12 mouse cellular contexts compared by ENCODE assay signal in the genomic region with DNA sequence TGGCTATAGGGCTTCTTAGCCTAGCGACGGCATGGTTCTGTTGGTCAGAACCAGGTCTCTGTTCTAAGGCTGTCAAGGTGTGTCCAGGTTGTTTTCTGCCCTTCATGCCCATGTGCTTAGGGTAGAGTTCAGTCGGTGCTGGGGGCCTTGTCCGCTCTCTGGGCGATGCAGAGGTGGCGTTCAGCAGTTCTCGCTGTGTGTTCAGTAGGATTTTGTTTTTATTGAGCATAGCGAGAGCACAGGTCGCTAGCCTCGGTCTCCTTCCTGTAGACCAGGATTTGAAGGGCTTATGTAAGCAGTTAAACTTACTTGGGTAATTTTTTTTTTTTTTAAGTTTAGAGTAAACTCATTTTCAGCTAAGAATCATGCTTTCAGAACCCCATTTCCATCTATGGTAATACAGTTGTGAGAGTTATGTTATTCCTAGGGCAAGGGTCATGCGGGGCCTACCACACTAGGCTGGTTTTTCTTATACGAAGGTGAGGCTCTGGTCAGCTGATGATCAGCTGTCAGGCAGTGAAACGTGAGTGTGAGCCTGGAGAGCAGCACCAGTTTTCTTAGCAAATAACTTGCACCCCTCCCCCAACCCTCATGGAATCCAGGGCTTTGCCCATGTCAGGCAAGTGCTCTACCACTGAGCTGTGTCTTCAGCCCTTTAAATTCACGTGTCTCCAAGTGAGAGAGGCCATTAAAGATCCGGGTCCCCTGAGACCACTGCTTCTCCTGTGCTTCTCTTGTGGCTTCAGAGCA. TPM values are rescaled to one million over a fixed set of nuclear protein-coding genes. Genes with fewer than 3 reads are reported as not detected.
A peak's percentile ranks its signal among the peaks of the same experiment; 100 is the strongest.
DNase-seq lines count a peak whose midpoint lies in the region; ATAC-seq and TF ChIP-seq lines count a peak whose summit lies in the region.
"Had no signal": no experiment of that assay in that cellular context is flagged by ENCODE, and none has a peak within 500 bp of the region (broad histone marks: within the 10 kb centered on the region; RNA-seq: fewer than 3 reads in every experiment).

No protein-coding gene starts in this region.

- TF ChIP-seq CTCF in midbrain, postnatal 0 days (IDR thresholded peaks at IDR 0.05), result no peak

- H3K27me3 ChIP-seq in megakaryocyte, embryonic 14.5 days (replicated peaks), result no peaks in the 10 kb centered on the region
- no peaks in the 10 kb centered on the region for H3K27me3 ChIP-seq in midbrain, postnatal 0 days (ENCODE audit: insufficient read depth, low read length)
- H3K27me3 ChIP-seq: liver, embryonic 13.5 days had no signal

- peak overlapping the region; percentile 10 for H3K4me3 ChIP-seq in megakaryocyte, embryonic 14.5 days (replicated peaks)
- H3K4me3 ChIP-seq in midbrain, postnatal 0 days (ENCODE audit: low read depth, low read length), result no peak overlapping the region
- H3K4me3 ChIP-seq: liver, embryonic 13.5 days had no signal

- intact Hi-C loops in gastrocnemius, postnatal 14 days (cut with DNase I; ENCODE audit: low total_unique reads), result no loop called here

- peaks cover 41% of the 10 kb centered on the region for H3K36me3 ChIP-seq in megakaryocyte, embryonic 14.5 days (replicated peaks; ENCODE audit: low read length)
- H3K36me3 ChIP-seq in midbrain, postnatal 0 days (ENCODE audit: insufficient read depth, low read length), result peaks cover 6% of the 10 kb centered on the region; the same call in 1 of the 2 replicates

- H3K4me1 ChIP-seq in megakaryocyte, embryonic 14.5 days, result peaks cover 93% of the 10 kb centered on the region
- peaks cover 8% of the 10 kb centered on the region; the same call in 1 of the 2 replicates for H3K4me1 ChIP-seq in midbrain, postnatal 0 days (ENCODE audit: insufficient read depth, low read length)

- H3K9ac ChIP-seq in midbrain, postnatal 0 days (replicated peaks; ENCODE audit: low read length, poor library complexity, severe bottlenecking), result no peak overlapping the region
- H3K9ac ChIP-seq: liver, embryonic 13.5 days had no signal

- no peak overlapping the region for H3K27ac ChIP-seq in midbrain, postnatal 0 days (ENCODE audit: low read depth, low read length)
- H3K27ac ChIP-seq: liver, embryonic 13.5 days had no signal

- 85% methylated on average over 15 of the region's 15 CpGs for WGBS in midbrain, postnatal 0 days

- DNase-seq in gastrocnemius, postnatal 14 days, result peak; percentile 17
- no peak for DNase-seq in gastrocnemius, postnatal 4 days (ENCODE audit: low spot score in 2 of 2)
- DNase-seq in kidney, postnatal 14 days, result peak; percentile 54
- DNase-seq in frontal cortex, postnatal 10 days (ENCODE audit: low spot score in 2 of 2), result no peak
- DNase-seq in midbrain, postnatal 0 days (ENCODE audit: low spot score), result no peak
- DNase-seq: adrenal gland, adult 2 months; liver, embryonic 13.5 days; right cerebral cortex, postnatal 4 days had no signal

- H3K9me3 ChIP-seq in megakaryocyte, embryonic 14.5 days, result 0 out of 2 replicates have a peak, but pooled peaks cover 5% of the 10 kb centered on the region
- H3K9me3 ChIP-seq in midbrain, postnatal 0 days (ENCODE audit: low read length), result no peaks in the 10 kb centered on the region
- H3K9me3 ChIP-seq: G1E; liver, embryonic 13.5 days had no signal

- no peak for ATAC-seq in megakaryocyte, adult 5-6 weeks (ENCODE audit: poor library complexity, severe bottlenecking)
- ATAC-seq in erythroblast, adult 5-6 weeks (replicated peaks; ENCODE audit: low FRiP score, poor library complexity, severe bottlenecking), result no peak
- no peak for ATAC-seq in midbrain, postnatal 0 days (ENCODE audit: low FRiP score)

- no peak overlapping the region for H3K4me2 ChIP-seq in midbrain, postnatal 0 days (ENCODE audit: low read depth, low read length, poor library complexity, severe bottlenecking)
- H3K4me2 ChIP-seq: liver, embryonic 13.5 days had no signal

RNA-seq across cellular contexts. Expression of gene Golga4, which starts 5.0 kb away (rescaled TPM):
- total RNA-seq in gastrocnemius, postnatal 14 days (2021), result 100 to 1,000 TPM; 157 TPM
- 100 to 1,000 TPM; 137 to 148 TPM for total RNA-seq in gastrocnemius, postnatal 4 days (2021)
- 1.2 and 11.7 TPM in 2 replicates for polyA plus RNA-seq in megakaryocyte, embryonic 14.5 days (2012; ENCODE audit: insufficient read depth, low replicate concordance)
- 20.7 and 27.3 TPM in 2 replicates for total RNA-seq in megakaryocyte, adult 5-6 weeks (2015)
- total RNA-seq in megakaryocyte, adult 5-6 weeks (2017), result 46.0 and 57.2 TPM in 2 replicates
- 15.3 and 19.2 TPM in 2 replicates for total RNA-seq in erythroblast, adult 5-6 weeks (2015; ENCODE audit: low replicate concordance)
- 20.0 and 24.5 TPM in 2 replicates for total RNA-seq in erythroblast, adult 5-6 weeks (2017; ENCODE audit: low replicate concordance)
- 34.5 and 57.9 TPM in 2 replicates for total RNA-seq in midbrain, postnatal 0 days (2014; rRNA removed)
- 21.0 and 26.2 TPM in 2 replicates for polyA plus RNA-seq in midbrain, postnatal 0 days (2015; fragmentation: Nextera tagmentation; extraction: Ambion mirVana)

RNA-seq across cellular contexts. Expression of gene Eomes, which starts 33.1 kb away (rescaled TPM):
- not detected for total RNA-seq in gastrocnemius, postnatal 14 days (2021)
- total RNA-seq in gastrocnemius, postnatal 4 days (2021), result not detected
- polyA plus RNA-seq in megakaryocyte, embryonic 14.5 days (2012; ENCODE audit: insufficient read depth, low replicate concordance), result not detected in 2 replicates
- total RNA-seq in megakaryocyte, adult 5-6 weeks (2015), result 0.78 and 1.3 TPM in 2 replicates
- total RNA-seq in megakaryocyte, adult 5-6 weeks (2017), result 0.37 and 1.8 TPM in 2 replicates
- total RNA-seq in erythroblast, adult 5-6 weeks (2015; ENCODE audit: low replicate concordance), result not detected in 2 replicates
- total RNA-seq in erythroblast, adult 5-6 weeks (2017; ENCODE audit: low replicate concordance), result not detected in 2 replicates
- total RNA-seq in midbrain, postnatal 0 days (2014; rRNA removed), result 0.90 and 2.2 TPM in 2 replicates
- 0.15 and 0.19 TPM in 2 replicates for polyA plus RNA-seq in midbrain, postnatal 0 days (2015; fragmentation: Nextera tagmentation; extraction: Ambion mirVana)
- polyA plus RNA-seq: G1E; liver, embryonic 13.5 days had no signal

Comparison
In these comparisons a context has a peak if more than half of its experiments do, and no peak if none do; other contexts are left out.
1. DNase-seq: peak in gastrocnemius, postnatal 14 days (single experiment) and kidney, postnatal 14 days (single experiment); none in gastrocnemius, postnatal 4 days (0 of 2), frontal cortex, postnatal 10 days (0 of 2) and midbrain, postnatal 0 days (single experiment).